Mouse (Mus musculus) kidney, adult 9 months (tissue): ENCODE results near the gene Tns3.

ENCODE experiments used
- DNase-seq: peaks from one replicate; pipeline ENCODE4 v3.0.0; 2022

Gene Tns3

DNA sequence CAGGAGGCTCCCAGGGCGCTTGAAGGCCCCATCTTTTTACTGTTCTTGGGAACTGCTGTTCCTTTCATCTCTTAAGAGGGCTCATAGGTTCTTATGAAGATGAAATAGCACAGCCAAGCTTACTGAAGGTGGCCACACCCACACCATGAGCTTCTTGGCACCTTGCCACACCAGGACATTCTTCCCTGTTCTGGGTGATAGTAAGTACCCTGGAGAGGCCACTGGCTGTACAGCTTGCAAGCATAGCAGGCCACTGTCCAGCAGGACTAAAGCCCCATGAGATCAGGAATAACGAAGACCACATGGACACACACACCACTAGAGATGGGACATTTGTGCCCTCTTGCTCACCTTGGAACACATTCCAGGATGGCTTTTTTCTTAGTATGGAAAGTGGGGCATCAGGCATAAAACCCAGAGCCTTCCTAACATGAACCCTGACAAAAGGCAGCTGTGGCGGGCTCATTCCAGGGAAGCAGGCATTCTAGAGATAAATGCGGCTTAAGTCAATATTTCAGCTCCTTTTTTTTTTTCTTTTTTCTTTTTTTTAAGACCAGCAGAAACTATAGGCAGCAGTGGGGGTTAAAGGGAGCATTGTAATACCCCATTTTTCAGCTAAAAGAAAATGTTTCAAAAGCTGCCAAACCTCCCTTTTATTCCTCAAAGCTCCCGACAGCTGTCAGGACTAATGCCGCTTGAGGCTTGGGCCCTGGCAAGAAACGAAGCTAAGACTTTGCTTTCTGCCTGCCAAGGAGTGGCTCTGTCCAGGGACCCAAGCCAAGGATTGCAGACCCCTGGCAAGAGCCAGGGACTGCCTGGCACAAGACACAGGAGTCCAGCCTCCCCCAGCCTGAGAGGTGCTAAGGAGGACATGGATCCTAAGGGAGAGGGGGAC is 150.7 kb downstream of the Tns3 start:
- peak; percentile 65 for DNase-seq

DNA sequence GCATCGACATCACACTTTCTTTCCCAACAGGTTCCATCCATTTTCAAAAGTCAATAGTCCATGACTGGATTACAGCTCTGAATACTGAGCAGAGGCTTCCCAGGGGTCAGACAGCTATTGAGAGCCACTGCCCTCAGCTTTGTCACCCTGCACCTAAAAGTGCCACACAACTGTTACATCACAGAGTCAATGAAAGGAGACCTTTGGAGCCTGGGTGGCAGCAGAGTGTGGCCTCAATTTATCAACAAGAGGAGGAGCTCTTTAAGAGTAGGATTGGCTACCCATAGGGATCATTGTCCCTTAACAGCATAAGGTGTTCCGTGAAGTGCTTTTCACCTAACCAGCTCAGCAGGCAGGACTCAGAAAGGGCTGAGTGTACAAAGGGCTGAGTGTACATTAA is 154.0 kb downstream of the Tns3 start:
- no peak for DNase-seq

DNA sequence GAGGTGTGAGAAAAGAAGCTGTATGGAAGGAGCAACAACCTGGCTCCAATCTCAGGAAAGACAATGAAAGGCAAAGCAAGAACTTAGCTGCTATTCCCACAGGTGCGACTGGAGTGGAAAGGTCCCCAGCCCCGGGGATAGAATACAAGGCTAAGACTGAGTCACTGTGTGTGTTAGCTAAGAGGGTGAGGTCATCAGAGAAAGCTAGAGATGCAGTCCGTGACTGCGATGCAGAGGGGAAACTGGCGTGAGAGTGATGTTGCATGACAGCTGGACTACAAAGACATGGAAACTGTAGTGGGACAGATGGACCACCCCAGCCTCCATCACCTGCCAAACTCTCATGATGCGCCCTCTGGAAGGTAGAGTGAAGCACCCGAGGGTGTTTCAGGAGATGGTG is 154.7 kb downstream of the Tns3 start:
- no peak for DNase-seq

DNA sequence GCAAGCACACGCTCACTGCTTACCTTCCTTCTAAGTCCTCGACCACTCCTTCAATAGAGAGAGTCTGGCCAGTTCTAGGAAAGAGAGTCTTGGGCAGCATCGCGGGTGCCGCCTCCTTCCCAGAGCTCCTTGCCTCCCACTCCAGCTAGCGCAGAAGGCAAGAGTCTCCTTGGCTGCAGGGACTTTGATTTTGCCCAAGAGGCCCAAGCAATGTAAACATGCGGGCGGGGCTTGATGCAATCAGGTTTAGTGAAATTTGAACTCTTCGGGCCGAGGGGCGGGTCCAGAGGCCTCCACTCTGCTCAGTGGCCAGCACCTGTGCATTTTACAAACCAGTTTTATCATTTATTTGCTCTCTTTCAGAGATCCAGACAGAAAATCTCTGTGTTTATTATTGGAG is 160.6 kb downstream of the Tns3 start:
- no peak for DNase-seq

DNA sequence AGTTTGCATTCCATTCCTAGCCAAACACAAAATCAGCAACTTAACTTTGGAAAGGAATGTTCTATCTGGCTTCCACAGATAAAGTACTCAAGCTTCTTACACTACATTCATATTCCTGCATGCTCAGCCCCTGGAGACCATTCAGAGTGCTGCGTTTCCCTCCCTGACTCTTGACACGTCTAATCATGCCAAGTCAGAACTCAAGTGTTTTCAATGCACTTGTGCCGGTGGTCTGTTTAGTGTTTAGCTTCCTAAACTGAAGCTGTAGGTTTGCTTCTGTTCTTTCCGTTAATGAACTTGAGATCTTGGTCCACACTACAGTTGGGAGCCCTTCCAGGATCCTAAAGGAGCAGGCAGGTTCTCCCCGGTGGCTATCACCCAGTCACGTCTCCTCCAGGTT is 163.5 kb downstream of the Tns3 start:
- no peak for DNase-seq

DNA sequence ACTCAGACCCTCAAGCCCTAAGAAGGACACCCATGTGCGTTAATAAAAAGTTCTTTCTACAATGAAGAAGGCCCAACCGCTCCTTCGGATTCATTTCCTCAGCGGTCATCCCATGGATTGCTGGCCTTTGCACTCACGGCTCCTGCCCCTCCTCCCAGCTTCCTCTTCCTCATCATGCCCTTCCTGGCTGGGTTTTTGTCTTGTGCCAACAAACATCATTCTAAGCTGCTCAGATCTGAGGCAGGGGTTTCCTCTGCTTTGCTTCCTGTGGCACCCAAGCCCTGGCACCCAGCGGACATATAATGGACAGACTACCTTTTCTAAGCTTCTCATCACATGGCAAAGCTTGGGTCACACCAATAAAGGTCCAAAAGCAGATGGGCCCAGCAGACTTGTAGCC is 167.2 kb downstream of the Tns3 start:
- peak; percentile 36 for DNase-seq

DNA sequence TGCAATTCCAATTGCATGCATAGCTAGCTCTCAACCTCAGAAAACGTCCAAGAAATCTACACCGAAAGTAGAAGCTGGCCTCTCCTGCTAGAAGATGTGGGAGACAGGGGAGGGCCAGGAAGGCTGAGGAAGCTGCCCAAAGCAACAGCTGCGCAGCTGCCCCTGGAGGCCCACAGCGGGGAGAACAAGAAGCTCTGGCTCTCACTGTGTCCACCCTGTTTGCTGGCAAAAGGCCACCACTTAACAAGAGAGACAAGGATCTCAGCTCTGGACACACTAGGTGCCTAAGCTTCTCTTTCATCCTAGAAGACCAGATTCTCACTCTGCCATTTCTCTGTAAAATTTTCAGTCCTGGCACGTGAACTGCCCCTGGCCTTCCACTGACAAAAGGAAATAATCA is 167.6 kb downstream of the Tns3 start:
- no peak for DNase-seq

DNA sequence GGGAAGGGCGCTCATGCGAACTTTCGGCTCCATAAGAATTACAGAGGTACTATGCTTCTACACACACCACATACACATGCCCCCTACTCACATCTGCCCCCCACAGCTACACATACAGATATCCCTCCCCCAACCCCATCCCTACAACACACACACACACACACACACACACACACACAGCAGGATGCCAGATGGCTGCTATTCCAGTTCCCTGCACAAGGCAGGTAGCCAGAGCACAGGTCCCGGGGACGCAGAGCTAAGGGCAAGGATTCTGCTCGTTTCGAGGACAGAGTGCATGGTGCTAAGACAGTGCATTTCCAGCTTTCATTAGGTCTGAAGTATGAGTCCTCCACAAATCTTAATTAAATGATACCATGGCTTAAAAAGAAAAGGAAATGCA is 168.5 kb downstream of the Tns3 start:
- no peak for DNase-seq

DNA sequence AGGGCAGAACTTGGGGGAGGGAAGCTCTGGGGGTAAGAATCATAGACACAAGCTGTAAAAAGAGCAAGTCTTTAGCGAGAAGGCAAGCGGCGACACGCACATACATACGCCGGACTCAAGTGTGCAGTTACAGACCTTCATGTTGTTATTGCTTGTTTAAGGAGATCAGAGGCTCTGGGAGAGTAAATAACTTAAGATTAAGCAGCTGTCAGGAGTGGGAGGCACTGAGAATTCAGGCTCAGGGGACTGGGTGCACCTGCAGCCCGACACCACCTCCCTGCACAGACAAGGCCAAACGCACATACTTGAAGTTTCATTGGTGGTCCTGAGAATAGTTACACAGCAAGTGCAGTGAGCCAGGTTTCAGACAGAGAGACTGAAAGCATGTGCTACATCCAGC is 169.3 kb downstream of the Tns3 start:
- no peak for DNase-seq

DNA sequence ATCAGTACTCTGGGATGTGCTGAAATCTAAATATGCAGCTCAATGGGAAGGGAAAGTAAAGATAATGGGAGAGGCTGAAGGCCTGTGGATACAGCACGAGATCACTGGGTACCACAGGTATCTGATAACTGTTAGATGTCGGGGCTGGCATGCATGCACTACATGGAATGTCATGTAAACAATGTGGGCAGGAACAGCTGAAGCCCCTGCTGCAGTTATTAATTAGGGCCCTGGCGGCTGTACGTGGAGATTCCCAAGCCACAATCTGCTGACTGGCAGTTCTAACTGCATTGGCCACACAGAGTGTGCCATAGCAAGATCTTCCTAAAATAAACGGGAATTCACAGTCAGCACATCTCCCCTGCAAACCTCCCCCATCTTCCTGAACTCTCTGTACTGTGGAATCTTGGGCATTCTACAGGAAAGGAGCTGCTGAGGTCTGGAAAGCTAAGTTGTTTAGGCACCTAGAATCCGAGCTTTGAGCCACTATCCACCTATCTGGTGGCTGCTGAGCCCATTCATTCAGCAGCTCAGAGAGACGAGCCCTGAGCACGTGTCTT is 170.3 kb downstream of the Tns3 start:
- DNase-seq = no peak

DNA sequence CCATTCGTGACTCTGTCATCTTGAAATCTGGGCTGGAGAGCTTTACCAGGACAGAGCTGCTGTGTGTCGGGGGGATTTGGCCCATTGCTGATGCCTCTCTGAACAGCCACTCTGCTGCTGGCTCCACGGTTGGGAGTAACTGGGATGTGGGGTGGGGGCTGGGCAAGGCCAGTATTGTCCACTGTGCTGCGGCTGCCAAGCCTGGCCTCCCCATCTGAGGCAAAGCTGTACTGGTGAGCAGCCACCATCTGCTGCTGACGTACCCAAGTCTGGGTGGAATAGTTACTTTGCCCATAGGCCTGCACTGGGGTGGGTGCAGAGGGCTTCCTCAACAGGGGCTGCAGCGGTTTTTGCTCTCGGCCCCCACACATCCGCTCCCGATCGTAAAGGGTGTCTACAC is 172.0 kb downstream of the Tns3 start:
- no peak for DNase-seq

DNA sequence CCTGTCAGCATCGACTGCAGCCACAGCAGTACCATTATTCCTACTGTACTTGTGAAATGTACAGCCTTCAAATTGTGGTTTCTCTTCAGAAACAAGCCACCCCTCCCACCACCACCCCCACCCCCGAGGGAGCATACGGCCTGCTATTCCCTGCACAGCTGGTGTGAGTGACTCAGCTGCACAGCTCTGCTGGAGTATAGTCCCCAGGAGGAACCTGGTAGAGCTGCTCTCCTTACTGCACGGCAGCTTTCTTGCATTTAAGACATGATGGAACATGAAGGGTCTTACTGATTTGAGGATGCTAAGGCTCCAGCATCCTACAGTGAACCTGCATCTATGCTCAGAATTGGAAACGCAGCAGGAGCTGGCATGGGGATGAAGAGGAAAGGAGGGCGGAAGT is 176.1 kb downstream of the Tns3 start:
- DNase-seq = no peak

DNA sequence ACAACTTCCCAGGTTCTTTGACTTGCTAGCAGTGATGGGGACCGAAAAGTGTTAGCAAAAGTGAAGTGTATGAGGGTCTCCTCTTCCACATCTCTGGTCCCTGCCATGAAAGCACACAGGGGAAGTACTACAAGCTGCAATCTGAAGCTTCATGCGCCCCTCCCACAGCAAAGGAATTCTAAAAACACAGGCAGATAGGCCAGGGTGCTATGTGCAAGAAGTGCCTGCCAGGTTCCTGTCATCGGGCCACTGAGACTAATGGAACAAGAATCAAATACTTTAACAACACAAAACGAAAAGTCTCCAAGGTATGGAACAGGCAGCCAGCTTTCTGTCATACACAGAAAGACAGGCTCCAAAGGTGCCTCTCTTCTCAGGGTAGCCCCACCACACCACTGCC is 177.8 kb downstream of the Tns3 start:
- no peak for DNase-seq

DNA sequence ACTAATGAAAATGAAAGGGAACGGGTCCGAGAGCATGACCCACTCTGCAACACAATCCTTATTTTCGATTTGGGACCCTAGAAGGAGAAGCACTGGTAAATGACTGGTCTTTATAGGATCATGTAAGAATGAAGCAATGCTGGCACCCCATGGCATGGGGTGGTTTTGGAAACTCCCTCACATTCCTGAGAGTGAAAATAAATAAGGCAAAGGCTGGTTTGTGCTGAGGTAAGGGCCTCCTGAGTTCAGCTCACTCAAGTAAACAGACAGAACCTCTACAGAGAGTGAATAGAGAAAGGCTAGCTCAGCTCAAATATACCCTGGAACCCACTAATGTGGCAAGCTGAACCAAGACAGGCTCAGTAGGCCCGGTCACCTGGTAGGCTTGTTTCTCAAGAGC is 179.8 kb downstream of the Tns3 start:
- DNase-seq = no peak

DNA sequence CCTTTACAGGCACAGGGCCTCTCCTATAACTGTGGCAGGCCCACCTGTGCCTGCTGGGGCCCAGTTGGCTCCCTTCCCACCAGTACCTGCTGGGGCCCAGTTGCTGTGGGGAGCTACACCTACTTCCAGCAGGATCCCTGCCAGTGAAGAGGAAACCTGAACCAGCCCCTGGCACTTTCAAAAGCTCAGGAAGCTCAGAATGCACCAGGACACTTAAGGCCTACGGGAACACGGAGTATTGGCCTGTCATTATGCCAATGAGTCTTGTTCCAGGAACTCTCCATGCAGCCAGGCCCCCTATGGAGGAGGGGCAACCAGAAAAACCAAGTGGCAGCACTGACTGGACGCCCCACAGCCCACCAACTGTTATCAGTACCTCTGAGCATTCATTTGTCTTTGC is 181.6 kb downstream of the Tns3 start:
- DNase-seq = no peak

DNA sequence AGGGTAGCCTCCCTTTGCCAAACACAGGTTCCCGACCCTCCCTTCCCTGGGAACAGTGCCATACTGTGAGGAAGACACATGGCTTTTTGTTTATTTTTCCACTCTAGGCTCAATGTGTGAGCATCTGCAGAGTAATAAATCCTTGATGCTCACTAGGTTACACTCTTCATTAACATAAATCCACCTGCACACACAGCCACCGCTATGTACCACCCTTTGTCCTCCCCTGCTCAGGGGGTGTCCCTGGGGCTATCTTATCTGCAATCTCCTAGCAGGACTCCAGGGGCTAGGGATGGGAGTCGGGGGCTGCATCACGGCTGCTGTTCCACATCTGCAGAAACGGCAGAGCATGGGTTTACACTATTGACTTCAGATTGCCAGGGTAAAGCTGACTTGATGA is 182.4 kb downstream of the Tns3 start:
- no peak for DNase-seq

DNA sequence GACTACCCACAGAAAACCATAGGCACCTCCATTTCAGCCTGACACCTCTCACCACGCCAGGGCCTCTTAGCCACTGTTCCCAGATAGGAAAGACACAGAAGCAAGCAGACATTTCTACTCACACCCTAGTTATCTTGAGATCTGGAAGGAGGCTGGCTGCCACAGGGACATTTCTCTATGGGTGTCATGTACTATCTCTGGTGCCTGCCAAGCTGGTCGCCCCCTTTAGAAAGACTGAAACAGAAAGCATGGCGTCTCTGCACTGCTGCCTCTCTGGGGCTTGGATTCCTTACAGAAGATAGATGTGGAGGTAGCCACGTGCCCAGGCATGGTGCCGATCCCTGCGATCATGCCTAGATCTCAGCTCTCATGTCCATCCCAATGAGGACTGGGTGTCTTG is 182.8 kb downstream of the Tns3 start:
- DNase-seq = no peak

DNA sequence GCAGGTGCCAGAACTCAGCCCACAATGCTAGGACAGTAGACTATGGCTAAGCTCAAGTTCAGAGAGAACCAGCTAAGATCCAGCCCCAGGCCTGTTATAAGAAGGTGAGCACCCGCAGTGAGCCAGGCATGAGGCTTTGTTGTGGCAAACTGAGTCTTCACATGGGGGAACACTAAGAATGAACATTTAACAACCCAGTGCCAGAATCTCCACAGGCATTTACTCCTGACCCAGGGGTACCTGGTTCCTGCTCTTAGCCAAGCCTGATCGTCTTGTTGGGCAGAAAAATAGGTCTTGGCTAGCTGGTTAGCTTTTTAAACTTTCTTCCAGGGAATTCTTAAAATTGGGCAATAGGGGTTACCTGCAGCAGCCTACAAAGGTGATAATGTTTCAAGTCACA is 184.5 kb downstream of the Tns3 start:
- DNase-seq = no peak

DNA sequence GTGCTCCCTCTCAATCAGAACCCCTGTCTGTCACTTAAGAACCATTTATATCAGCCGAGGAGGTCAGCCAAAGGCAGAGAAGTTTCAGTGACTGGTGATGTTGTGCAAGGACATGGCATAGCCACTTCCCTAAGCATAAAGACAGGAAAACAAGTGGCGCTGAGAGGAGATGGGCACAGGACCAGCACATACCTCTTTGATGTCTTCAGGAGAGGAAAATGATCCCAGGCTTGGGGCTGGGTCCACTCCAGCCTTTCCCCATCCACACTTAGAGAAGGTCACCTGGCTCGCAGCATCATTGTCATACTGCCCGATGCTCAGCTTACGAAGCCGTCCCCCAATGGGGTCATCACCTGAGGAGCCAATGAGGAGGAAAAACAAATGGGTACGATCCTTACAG is 185.0 kb downstream of the Tns3 start:
- no peak for DNase-seq

DNA sequence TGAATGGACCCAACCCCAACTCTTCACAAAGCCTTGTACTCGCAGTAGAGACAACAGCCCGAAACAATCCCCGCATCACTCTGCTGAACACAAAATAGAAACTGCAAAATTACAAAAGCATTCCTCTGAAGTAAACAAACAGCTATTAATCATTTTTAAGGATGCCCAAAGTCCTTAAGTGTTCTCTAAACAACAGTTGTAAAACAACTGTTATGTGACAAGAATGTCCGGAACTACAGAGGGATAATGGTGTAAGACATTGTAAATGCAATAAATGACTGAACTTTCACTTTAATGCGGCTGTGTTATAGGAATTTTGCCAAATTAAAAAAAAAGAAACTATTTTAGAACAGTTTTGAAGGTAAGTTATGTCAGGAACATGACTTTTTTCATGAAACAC is 190.7 kb downstream of the Tns3 start:
- DNase-seq = no peak

DNA sequence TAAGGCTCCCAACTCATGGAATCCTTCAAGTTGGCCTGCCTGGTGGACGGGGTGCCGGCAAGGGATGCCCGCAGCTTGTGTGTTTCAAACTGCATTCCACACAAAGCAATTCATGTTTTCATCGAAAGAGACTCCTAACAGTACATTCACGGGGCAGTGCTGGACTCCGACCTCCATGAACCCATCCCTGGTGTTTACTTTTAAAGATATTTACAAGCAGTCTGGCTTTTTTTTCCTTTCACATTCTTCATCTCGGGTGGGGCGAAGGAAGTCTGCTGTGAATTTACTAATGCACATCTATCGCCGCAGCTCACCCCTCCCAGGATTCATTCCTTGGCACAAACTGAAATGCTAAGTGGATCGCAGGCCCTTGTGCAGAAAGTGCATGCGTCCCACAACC is 191.9 kb downstream of the Tns3 start:
- no peak for DNase-seq

DNA sequence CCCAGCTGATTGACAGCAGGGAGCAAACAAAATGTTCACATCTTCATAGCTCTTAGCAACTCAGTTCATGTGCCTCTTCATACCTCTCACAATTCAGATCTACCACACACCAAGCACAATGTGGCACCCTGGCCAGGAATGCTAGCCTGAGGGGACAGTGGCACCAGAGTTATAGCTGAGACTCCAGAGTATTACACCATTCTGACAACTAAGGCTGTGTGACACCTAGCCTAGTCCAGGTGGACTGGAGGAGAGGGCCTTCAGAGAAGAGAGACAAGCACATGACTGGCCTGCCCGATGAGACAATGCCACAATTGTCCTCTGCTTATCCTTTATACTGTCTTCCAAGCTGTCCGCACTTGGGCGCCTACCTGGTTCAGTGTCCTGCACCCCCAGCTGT is 192.8 kb downstream of the Tns3 start:
- DNase-seq = no peak

DNA sequence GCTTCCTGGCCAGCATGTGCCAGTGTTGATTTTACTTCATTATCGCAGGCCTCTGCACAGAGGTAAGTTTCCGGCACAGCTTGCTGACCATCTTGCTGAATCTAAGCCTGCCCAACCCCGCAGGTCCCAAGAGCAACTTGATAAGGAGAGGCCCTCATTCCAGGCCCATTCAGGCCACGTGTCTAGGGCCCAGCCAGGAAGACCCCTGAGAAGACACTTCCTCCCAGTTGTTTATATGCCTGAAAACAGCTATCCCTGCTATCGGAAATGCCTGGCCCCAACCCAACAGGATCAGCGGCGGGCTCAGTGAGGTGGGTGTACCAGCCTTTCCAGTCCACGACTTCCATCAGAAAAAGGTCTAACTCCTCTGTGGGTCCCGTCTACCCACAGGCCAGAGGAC is 194.8 kb downstream of the Tns3 start:
- no peak for DNase-seq

DNA sequence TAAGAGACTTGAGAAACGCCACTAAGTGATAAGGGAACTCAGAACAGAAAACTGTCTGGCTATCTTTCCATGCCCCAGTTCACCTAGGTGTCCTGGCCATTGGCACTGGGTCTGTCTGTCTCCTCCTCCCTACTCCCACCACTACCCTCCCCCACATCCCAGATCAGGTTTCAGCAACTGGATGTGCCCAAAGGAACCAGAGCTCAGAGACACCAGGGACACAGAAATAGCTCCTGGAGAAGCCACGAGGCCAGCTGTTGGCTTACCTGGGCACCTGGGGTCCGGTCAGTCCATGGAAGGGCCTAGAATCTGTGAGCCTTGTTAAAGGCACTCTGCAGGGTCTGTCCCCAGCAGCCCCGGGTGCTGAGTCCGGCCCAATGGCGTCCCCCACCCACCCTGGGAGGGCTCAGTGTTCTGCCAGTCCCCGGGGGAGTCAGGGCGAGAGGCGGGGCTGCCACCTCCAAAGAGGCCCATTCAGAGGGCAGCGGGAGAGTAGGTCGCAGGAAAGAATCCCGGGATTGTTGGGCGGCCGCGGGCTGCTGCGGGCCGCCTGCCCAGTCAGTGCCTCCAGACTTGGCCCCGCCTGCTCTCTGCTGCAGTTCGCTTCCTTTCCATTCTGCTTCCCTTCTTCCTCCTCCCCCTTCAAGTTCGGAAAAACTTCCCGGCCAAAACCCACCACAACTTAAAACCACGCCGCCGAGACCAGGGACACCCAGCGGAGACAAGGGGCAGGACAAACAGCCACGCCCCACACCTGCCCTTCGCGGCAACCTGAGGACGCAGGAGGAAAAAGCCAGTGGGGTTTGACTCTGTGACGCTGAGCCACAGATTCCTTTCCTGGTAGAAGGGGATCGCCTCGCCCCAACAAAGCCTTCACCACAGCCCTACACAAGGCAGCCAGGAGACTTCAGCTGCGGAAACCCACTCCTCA is 195.9 kb downstream of the Tns3 start:
- DNase-seq = peak; percentile 63
